Mouse (Mus musculus) erythroblast, adult 5-6 weeks (primary cell): Measurements from ENCODE around the gene Mical3. TPM values are rescaled to one million over a fixed set of nuclear protein-coding genes. Genes with fewer than 3 reads are reported as not detected.

Experiments used
- ATAC-seq: replicated peaks from 2 replicates; pipeline ENCODE4 v1.8.0; 2016; ENCODE audit warnings: moderate number of reproducible peaks, mild to moderate bottlenecking, moderate TSS enrichment, inconsistent platforms; ENCODE audit not compliant: poor library complexity, low FRiP score, severe bottlenecking
- total RNA-seq, 2 experiments: library from RNA; stranded (forward) in 1 of 2; stranded (reverse) in 1 of 2; fragments of 150-400 nt in 1 of 2; fragments of 200-764, 138-1000 nt in 1 of 2; gene quantifications; 2 replicates each; pipeline versions ENCODE4 v1.2.3 to v1.2.4; 2015 to 2017; ENCODE audit warnings: low replicate concordance in 2 of 2

Gene Mical3
- total RNA-seq (2015; ENCODE audit: low replicate concordance) = 99.0 and 127 TPM in 2 replicates
- 133 and 258 TPM in 2 replicates for total RNA-seq (2017; ENCODE audit: low replicate concordance)

DNA sequence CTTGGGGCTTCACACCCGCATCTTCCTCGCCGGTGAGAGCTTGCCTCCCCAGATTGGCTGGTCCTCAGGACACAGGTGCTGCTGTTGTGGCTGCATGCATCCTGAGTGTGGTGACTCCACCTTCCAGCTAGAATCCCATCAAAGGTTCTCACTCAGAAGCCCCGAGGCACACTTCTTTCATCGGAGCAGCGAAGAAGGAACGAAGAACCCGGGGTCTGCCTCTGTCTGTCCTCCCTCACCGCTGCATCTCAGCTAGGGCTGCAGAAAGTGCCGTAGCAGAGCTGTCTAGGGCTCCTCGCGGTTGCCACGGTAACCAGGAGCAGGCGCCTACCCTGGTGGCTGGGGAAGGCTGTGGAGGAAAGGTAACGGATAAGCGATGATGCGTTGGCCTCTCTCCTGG lies at the start of gene Mical3:
Mical3 (minus strand) TSS at position 227 of the 400 bp plus-strand sequence.
- ATAC-seq = no peak

DNA sequence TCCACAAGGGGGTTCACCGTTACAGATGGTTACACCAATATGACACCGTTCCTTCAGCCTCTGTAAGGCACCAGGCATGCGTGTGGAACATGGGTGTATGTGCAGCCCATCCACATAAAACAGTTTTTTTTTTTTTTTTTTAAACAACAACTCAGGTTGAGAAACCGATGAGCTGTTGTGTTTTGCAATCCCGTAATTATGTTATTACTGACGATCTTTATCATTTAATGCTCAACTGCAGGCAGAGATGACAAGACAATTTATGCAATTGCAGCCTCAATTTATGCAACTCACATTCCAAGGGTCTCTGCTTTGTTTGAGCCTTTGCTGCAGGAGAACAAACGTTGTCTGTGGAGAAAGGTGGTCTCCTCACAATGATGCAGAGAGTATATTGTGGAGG lies 49.0 kb upstream of the Mical3 start:
- ATAC-seq = no peak

DNA sequence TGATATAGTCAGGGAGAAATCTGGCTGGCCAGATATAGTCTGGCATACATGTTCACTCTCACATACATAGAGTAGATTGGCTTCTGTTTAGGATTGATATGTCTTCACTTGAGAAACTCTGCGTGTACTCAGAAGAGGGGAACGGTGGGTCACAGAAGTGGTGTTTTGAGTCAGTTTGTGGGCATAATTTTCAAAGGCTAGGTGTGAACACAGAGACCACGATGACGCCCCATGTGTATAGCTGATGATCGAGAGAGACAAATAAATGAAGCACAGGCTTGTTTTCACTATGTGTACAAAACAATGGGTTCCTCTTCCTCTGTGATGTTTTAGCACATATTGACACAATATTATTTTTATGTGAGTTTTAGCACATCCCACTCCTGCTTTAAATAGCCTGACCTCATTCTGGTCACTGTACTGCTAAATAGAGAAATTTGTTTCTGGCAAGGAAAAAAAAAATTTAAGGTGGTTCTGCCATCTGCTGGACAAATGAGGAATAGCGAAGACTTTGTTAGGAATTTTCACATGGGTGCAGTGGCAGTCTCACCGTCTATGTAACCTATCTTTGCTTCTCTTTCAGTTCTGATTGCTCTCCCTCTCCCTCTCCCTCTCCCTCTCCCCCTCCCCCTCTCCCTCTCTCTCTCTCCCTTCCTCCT lies 48.0 kb upstream of the Mical3 start:
- ATAC-seq = no peak

DNA sequence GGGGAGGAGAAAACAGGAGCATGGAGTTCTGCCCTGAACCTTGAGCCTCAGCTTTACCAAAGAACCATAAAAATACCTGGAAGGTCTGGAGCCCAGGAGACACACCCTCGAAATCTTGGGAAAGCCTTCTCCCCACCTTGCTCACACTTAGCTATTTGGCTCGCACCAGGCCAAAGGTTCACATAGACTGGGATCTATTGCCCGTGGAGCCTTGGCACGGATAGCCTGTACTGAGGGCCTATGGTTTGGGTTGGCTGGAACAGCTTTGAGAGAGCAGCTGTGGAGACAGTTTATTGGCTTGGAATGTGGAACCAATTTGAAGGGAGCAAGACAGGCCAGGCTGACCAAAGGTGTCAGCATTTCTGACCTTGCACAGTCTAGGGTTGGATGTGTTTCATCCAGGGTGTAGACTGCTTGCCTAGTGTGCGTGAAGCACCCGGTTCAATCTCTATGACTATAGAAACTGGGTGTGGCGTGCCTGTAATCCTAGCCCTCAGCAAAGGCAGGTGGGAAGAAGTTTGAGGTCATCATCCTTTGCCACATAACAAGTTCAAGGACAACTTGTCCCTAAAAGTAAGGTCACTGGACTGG lies 46.4 kb upstream of the Mical3 start:
- ATAC-seq = no peak

DNA sequence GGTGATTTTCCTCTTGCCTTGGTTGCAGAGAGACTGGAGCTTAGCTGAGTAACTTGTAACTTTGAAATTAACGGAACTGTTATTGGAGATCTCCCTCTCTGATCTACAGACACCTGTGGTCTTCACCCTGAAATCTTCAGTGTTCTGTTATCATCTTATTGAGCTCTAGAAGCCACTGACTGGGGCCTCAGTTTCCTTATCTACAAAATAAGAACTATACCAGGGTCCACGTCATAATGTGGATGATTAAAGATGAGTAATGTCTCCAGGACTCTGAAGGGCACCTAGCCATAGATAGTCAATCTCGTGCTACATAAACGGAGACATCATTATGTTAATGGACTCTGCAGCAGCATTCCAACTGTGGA lies 45.9 kb upstream of the Mical3 start:
- no peak for ATAC-seq

DNA sequence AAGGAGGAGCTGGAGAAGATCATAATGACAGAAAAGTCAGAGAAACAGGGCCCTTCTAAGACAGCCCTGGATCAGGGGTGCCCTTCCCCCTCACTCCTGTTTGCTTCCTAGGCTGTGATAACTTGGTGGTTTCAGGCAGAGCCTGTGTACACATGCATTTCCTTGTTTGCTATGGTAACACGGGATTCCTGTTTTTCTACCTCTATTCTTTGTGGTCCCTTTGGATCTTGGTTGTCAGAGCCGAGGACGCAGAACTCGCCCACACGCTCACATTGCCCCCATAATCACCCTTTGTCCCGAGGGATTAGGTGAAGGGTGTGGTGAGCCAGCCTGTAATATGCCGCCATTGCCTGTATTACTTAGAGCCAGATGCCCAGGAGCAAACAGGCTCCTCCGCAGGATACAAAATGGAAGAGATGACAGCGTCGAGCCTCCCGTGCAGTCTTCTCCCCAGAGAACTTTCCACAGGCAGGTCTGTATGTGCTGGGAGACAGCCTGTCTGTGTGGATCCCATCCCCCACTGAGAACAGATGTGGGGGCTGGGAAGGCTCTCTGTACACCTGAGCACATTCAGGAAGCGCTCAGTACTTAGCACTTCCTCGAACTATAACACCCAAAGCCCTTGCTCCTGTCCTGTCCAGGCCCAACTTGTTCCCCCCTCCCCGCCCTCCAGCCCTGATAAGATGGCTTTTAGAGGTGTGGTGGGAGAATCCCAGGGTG lies 45.4 kb upstream of the Mical3 start:
- no peak for ATAC-seq

DNA sequence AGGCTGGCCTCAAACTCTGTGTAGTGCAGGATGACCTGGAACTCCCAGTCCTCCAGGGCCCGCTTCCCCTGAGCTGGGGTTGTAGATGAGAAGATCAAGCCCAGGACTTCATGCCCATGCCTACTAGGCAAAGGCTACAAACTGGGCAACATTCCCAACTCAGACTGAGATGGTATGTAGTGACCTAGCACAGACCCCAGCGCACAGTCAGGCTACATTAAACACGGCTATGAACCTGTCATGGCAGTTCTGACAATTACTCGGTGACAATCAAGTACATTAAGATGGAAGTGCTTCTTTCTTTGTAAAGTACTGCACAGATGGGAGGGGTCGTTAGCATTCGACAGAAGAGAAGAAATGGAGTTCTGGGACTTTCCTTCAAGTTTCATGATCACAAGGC lies 44.0 kb upstream of the Mical3 start:
- no peak for ATAC-seq

DNA sequence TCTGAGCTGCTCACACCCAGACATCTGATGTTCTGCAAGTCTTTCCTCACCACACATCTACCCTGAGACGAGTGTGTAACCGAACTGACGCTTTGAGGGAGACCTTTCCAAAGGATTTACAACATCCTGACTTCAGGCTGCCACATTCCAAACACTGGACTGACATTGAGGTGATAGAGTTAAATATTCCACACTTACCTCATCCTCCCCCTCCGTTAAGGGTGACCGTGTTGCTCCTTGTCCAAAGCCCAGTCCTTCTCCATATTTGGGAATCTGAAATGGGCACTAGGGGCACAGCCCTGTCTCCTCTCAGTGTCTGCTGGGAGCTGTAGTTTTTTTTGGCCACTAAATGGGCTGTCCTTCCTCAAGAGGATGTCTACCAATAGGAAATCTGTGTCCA lies 42.7 kb upstream of the Mical3 start:
- no peak for ATAC-seq

DNA sequence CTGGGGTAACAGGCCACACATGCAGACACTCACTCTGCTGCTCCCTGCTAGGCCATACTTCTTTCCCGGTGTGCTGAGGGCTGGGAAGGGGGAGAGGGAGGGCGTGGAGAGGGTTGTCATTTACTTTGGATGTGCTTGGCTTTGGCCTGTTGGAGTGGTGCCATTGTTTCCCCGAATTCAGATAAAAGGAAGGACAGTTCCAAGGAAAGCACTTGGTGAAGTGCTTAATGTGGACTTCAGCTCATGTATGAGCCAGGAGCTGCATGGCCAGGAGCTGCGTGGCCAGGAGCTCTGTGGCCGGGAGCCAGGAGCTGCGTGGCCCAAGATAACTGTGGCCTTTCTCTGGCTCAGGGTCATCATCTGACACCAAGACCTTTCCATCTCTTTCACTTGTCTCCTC lies 40.3 kb upstream of the Mical3 start:
- no peak for ATAC-seq

DNA sequence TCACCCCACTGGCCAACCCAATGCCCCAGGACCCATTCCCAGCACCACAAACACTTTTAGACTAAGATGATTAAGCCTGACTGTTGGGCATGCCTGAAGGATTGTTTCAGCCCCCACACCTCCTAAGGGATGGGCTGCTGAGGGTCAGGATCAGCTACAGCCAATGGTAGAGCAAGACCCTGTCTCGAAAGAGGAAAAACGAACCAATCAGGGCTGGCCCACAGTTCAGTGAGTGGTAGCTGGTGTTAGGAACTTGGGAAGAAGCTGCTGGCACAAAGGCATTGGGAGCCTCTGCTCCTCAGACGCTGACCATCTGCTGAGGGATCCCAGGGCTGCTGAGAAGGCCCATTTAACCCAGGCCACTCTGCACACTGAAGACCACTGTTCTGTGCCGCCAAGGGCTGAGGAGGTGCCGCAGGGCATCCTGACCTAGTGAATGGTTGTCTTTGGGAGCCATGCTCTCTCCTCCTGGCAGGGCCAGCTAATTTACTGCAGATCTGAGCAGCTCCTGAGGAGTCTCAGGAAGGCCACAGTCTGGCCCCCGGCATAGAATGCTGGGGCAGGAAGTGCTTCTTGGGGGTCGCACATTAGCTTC lies 36.7 kb upstream of the Mical3 start:
- ATAC-seq = no peak

DNA sequence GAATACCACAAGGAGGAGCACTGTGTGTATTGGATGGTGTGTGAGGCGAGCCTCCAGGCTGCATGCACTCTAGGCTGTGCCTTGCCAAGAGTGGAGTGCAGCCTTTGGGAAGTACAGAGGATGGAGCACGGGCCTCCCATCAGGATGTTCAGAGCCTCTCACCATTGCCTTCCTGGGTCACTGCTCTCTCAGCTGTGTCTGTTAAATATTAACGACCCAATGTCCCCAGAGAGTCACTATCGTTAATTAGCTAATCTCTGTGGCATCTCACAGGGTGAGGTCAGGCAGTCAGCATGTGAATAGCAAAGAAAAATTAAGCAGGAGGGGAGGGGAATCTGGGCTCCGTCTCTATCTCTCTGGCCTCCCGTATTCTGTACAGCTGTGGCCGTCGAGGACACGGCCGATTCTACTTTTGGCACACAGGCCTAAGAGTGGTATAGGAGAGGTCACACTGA lies 35.3 kb upstream of the Mical3 start:
- no peak for ATAC-seq

DNA sequence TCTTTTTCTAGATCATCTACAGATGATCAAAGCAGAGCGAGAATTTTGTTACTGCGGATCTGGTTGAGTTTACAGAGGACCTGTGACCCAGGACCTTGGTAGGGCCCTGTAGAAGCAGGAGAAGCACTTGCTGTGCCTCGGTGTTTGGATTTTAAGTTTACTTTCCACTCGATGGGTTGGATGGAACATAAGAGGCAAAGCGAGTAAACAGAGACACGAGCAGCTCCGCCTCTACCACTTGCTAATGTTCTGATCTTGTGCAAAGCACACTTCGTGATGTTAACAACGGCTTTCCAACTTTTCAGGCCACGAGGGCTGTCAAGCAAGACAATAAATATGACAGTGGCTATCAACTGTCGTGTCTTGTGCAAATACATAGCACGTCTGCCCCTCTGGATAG lies 31.8 kb upstream of the Mical3 start:
- no peak for ATAC-seq

DNA sequence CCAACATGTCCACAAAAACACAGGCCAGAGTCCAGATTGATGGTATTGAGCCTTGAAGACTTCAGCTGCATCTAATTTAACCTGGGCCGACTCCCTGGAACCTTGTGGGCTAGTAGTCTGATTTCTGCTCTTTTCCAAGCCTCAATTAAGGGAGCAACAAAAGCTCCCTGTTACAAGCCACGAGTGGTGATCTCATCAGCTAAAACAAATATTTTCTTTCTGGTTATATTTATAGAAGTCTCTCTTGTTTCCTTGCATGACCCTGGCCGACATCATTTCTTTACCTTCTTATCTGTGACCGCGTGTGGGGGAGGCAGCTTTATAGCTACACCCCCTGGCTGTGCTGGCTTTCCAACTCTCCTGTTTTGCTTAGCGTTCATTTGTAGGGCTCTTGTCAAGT lies 29.3 kb upstream of the Mical3 start:
- ATAC-seq = no peak

DNA sequence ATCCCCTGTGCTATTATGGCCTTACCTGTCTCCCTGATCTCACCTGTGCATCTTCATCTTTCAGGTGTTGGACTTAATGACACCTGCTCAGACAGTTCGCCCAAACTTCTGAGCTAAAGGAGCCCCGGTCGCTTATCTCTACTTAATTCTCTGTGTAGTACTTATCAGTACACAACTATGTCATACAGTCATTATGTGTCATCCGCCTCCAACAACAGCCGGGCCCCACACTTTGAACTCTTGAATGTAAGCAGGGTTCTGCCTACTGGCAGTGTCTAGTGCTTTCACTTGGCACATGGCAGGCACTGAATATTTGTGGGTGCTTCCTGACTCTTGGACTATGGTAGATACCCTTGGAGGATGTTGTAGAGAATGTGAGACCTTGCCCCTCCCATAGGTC lies 28.8 kb upstream of the Mical3 start:
- ATAC-seq = no peak

DNA sequence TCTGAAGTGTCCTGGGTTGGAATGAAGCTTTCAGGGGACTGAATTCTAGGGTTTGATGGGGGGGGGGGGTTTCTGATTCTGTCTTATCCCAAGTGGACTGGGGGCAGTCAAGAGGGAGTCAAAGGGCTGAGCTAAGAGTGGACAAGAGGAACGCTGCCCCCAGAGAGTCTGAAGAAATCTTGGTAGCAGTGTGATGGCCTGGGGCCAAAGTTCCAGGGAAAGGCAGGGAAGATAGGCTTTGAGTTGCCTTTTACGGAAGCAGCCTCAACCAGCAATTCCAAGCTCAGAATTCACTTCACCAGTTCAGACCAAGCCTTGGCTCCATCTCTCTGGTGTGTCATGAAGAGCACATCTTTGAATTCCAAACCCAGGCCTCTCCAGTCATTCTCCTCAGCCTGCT lies 25.2 kb upstream of the Mical3 start:
- ATAC-seq = no peak

DNA sequence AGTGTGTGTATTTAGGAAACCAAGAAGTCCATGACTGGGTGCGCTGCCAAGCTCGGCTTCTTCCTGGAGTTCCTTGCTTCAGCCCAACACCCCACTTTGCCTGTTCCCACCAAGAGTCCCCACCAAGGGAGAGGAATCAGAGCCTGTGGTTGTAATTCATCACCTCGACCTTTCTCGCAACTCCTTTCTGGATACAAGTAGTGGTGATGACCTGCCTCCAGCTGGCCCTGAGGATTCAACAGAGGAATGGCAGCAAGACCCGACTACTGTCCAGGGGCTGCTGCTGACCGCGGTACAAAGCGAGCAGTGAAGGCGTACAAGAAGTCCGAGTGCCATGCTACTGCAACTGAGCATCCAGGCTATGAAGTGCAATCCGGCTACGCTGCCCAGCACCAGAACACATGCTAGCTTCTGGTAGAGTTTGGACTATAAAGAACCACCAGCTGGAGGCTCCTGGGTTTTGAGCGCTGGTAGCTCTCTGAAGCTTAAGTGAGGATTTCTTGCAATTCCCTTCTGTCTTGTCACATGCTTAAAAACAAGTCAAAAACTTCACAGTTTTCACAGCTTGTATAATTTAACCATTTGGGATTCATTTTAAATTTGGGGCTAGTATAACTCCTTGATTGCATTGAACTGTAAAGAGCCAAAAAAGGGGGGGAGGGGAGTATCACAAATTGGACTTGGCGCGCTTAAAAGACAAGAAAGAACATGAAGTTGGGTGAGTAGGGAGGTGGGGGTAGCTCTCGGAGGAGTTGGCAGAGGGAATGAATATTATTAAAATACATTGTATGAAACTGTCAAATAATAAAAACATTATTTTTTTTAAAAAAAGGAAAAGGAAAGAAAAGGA lies 23.9 kb upstream of the Mical3 start:
- ATAC-seq = no peak

DNA sequence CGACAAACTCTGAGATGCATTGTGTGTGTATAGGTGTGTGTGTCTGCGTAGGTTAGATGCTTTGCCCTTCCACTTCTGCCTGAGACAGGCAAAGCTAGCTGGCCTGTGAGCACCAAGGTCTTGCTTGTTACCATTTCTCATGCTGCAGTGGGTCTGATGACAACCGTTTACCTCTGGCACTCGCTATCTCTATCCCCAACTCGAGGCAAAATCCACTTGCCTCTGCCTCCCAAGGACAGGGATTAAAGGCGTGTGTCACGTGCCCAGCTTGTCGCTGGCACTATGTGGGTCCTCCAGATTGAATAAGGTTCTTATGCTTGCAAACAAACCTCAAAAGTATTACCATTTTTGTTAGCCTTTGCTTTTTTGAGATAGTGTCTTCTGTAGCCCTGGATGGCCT lies 22.4 kb upstream of the Mical3 start:
- no peak for ATAC-seq

DNA sequence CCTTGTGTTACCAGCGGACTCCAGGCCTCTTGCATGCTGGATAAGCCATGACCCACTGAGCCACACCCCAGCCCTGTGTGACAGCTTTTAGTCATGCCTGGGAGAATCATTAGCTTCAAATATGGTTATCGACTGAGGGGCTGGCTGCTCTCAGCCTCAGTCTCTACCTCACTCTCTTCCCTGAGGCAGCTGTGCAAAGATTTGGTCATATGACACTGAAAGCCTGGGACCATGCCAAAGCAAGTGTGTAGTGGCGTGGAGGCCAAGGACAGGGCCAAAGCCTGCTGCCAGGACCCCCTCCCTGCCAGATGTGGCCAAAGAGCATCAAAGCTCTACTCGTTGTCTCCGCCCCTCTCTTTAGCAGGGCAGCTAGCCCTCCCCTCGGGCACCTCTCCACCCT lies 20.9 kb upstream of the Mical3 start:
- no peak for ATAC-seq

DNA sequence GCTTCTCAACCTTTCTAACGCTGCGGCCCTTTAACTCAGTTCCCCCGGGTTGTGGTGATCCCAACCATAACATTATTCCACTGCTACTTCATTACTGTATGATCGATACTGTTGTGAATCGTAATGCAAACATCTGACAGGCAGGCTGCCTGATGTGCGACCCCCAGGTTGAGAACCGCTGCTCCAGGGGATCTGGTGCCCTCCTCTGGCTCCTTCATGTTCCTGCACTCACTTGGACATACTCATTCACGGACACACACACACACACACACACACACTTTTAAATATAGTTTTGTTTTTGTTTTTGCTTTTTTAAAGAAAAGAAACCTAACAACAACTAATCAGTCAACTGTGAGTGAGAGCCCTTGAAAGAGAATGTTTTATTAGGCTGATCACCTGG lies 19.3 kb upstream of the Mical3 start:
- ATAC-seq = no peak

DNA sequence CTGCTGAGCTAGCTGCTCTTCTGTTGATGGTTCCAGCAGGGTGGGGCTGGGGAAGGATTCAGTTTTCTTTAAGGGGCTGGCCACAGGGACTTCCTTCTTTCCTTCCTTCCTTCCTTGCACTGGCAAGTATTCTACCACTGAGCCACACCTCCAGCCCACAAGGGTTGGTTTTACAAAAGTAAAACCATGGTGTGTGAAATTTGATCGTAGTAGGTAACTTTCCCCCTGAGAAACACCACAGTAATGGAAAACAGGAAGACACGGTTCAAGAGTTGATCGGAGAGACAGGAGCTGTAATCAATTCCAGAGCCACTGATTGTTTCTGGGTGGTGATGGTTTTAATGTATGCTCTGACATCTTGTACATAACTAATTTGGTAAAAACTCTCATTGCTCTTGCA lies 18.6 kb upstream of the Mical3 start:
- no peak for ATAC-seq
